Mouse (Mus musculus) heart, embryonic 12.5 days (tissue): ENCODE data around the gene Zbtb48. TPM values are rescaled to one million over a fixed set of nuclear protein-coding genes. Genes with fewer than 3 reads are reported as not detected.

Experiments
- ATAC-seq: fragments of 200-750 bp; cut with Nextera tagmentation; 2 replicates; pipeline ENCODE4 v1.8.0; 2017; ENCODE audit warnings: moderate TSS enrichment, moderate library complexity; ENCODE audit not compliant: insufficient number of reproducible peaks, low FRiP score
- H3K27ac ChIP-seq: fragments of 300-500 bp; sonication (generic); 2 replicates; pipeline ENCODE4 v1.5.1; 2016; ENCODE audit warnings: mild to moderate bottlenecking, moderate library complexity; ENCODE audit not compliant: poor library complexity, severe bottlenecking
- H3K27me3 ChIP-seq: fragments of 300-500 bp; sonication (generic); replicated peaks from 2 replicates; pipeline ENCODE4 v1.6.1; 2016; ENCODE audit warnings: mild to moderate bottlenecking, moderate library complexity
- H3K36me3 ChIP-seq: fragments of 300-500 bp; sonication (generic); 2 replicates; pipeline ENCODE4 v1.6.1; 2016; ENCODE audit warnings: mild to moderate bottlenecking, moderate library complexity
- H3K4me1 ChIP-seq: fragments of 300-500 bp; sonication (generic); replicated peaks from 2 replicates; pipeline ENCODE4 v1.6.1; 2016; ENCODE audit warnings: mild to moderate bottlenecking
- H3K4me2 ChIP-seq: fragments of 300-500 bp; sonication (generic); 2 replicates; pipeline ENCODE4 v1.6.1; 2016; ENCODE audit warnings: mild to moderate bottlenecking, moderate library complexity
- H3K4me3 ChIP-seq: fragments of 300-500 bp; sonication (generic); 2 replicates; pipeline ENCODE4 v1.5.1; 2016; ENCODE audit warnings: mild to moderate bottlenecking
- H3K9ac ChIP-seq: fragments of 300-500 bp; sonication (generic); 2 replicates; pipeline ENCODE4 v1.6.1; 2016; ENCODE audit warnings: mild to moderate bottlenecking, moderate library complexity
- H3K9me3 ChIP-seq: fragments of 300-500 bp; sonication (generic); replicated peaks from 2 replicates; pipeline ENCODE4 v1.6.1; 2016; ENCODE audit warnings: mild to moderate bottlenecking, moderate library complexity
- WGBS: fragments of 180-500 bp; shearing (Covaris S2); methylation state at CpG from one replicate; pipeline ENCODE4 v1.1.7; 2016; 5-methylcytosine and 5-hydroxymethylcytosine counted together
- polyA plus RNA-seq: library from polyadenylated mRNA; unstranded; fragments of >200 nt; fragmentation: Nextera tagmentation; extraction: Ambion mirVana; gene quantifications from 2 replicates; pipeline ENCODE4 v1.2.1, GENCODE M21; 2016

Gene Zbtb48
- polyA plus RNA-seq, result 13.9 and 15.1 TPM in 2 replicates

- Histone ChIP-seq H3K27ac (peak within 1 kb of the TSS; percentile 59; the same call in 1 of the 2 replicates), H3K9ac (peak within 1 kb of the TSS; percentile 91), H3K9me3 (no peaks in the 10 kb centered on the region), H3K4me3 (peak within 1 kb of the TSS; percentile 79), H3K4me1 (peaks cover 44% of the 10 kb centered on the region), H3K36me3 (peaks cover 20% of the 10 kb centered on the region), H3K27me3 (peaks cover 16% of the 10 kb centered on the region), H3K4me2 (peak within 1 kb of the TSS; percentile 95)
- ATAC-seq, result peak; percentile 97
- WGBS, result under 1% methylated on average over 35 of the region's 35 CpGs
These were observed at the start of gene Zbtb48 for GRCm38 (mm10) chr4:152027524-152027923. Gene Zbtb48, minus strand, starts transcription at chr4:152027671.

- no peaks in the 10 kb centered on the region for H3K36me3 ChIP-seq
- WGBS, result 85% methylated on average over 9 of the region's 9 CpGs
- H3K4me2 ChIP-seq, result no peak overlapping the region
- ATAC-seq, result no peak
- H3K9ac ChIP-seq, result no peak overlapping the region
- no peak overlapping the region for H3K4me3 ChIP-seq
- H3K27me3 ChIP-seq, result no peaks in the 10 kb centered on the region
- H3K9me3 ChIP-seq, result no peaks in the 10 kb centered on the region
- peaks cover 14% of the 10 kb centered on the region for H3K4me1 ChIP-seq
- no peak overlapping the region for H3K27ac ChIP-seq
These were observed 49.7 kb upstream of the Zbtb48 start for GRCm38 (mm10) chr4:152077191-152077590.

- no peak for ATAC-seq
- Histone ChIP-seq H3K9ac (no peak overlapping the region), H3K27ac (no peak overlapping the region), H3K36me3 (no peaks in the 10 kb centered on the region), H3K4me1 (peaks cover 20% of the 10 kb centered on the region), H3K27me3 (no peaks in the 10 kb centered on the region), H3K4me3 (no peak overlapping the region), H3K4me2 (no peak overlapping the region), H3K9me3 (no peaks in the 10 kb centered on the region)
- WGBS, result 78% methylated on average over 9 of the region's 9 CpGs
These were observed 47.1 kb upstream of the Zbtb48 start for GRCm38 (mm10) chr4:152074548-152074947.

- H3K27me3 ChIP-seq, result no peaks in the 10 kb centered on the region
- no peaks in the 10 kb centered on the region for H3K36me3 ChIP-seq
- no peak overlapping the region for H3K9ac ChIP-seq
- no peak for ATAC-seq
- H3K9me3 ChIP-seq, result no peaks in the 10 kb centered on the region
- no peak overlapping the region for H3K4me3 ChIP-seq
- 84% methylated on average over 6 of the region's 6 CpGs for WGBS
- H3K4me2 ChIP-seq, result no peak overlapping the region
- no peak overlapping the region for H3K27ac ChIP-seq
- H3K4me1 ChIP-seq, result peaks cover 20% of the 10 kb centered on the region
These were observed 46.2 kb upstream of the Zbtb48 start for GRCm38 (mm10) chr4:152073715-152074114.

DNA sequence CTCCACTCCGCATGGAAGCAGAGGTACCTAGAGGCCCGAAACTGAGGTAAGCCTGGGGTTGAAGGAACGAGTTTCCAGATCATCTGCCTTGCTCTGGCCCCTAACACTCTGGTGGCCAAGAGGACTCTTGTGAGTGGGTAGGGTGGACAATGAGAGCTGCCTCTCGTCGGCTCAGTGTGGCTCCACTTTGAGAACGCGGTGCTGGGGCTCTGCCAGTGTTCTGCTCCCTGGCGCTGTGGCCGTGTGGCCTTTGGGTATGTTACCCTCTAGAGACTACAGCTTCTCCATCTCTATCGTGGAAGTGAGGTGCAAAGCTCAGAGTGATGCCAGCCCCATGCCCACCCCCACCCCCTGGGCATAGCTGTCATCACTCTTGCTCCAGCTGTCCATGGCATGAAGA, 45.2 kb upstream of the Zbtb48 start:
- H3K4me3 ChIP-seq, result no peak overlapping the region
- H3K27ac ChIP-seq, result no peak overlapping the region
- H3K27me3 ChIP-seq, result 0 out of 2 replicates have a peak, but pooled peaks cover under 1% of the 10 kb centered on the region
- H3K4me1 ChIP-seq, result peaks cover 20% of the 10 kb centered on the region
- no peak for ATAC-seq
- no peaks in the 10 kb centered on the region for H3K9me3 ChIP-seq
- 0 out of 2 replicates have a peak overlapping the region, but pooled peaks have one; percentile 15 for H3K9ac ChIP-seq
- no peak overlapping the region for H3K4me2 ChIP-seq
- H3K36me3 ChIP-seq, result no peaks in the 10 kb centered on the region
- 67% methylated on average over 10 of the region's 10 CpGs for WGBS

DNA sequence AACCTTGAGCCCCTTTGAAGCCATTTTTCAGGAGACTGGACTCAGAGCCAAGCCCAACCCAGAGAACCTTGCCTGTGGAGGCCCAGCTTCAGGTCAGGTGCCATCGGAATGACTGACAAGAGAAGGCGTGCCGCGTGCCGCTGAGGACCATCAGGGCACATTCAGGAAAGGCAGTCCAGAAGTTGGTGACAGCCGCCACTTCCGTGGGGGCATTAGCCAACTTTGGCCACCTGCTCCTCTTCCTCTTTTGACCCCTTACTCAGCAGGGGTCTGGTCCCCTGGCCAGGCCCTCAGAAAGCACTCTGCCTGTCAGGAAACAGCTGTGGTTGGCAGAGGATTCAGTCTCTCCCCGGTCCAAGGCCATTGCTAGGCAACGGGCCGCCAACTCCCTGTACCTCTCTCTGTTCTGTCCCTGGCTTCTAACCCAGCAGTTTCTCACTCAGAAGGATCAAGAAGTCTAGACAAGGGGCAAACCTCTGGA, 44.7 kb upstream of the Zbtb48 start, which contains the start of gene Plekhg5:
TSS of gene Plekhg5 (plus strand) at position 378 of the 481 bp plus-strand sequence.
- peaks cover 20% of the 10 kb centered on the region for H3K4me1 ChIP-seq
- no peaks in the 10 kb centered on the region for H3K36me3 ChIP-seq
- H3K27me3 ChIP-seq, result 0 out of 2 replicates have a peak, but pooled peaks cover 5% of the 10 kb centered on the region
- 56% methylated on average over 10 of the region's 10 CpGs for WGBS
- no peaks in the 10 kb centered on the region for H3K9me3 ChIP-seq
- H3K4me3 ChIP-seq, result no peak within 1 kb of the TSS
- H3K4me2 ChIP-seq, result no peak within 1 kb of the TSS
- 0 out of 2 replicates have a peak within 1 kb of the TSS, but pooled peaks have one; percentile 15 for H3K9ac ChIP-seq
- no peak for ATAC-seq
- no peak within 1 kb of the TSS for H3K27ac ChIP-seq

DNA sequence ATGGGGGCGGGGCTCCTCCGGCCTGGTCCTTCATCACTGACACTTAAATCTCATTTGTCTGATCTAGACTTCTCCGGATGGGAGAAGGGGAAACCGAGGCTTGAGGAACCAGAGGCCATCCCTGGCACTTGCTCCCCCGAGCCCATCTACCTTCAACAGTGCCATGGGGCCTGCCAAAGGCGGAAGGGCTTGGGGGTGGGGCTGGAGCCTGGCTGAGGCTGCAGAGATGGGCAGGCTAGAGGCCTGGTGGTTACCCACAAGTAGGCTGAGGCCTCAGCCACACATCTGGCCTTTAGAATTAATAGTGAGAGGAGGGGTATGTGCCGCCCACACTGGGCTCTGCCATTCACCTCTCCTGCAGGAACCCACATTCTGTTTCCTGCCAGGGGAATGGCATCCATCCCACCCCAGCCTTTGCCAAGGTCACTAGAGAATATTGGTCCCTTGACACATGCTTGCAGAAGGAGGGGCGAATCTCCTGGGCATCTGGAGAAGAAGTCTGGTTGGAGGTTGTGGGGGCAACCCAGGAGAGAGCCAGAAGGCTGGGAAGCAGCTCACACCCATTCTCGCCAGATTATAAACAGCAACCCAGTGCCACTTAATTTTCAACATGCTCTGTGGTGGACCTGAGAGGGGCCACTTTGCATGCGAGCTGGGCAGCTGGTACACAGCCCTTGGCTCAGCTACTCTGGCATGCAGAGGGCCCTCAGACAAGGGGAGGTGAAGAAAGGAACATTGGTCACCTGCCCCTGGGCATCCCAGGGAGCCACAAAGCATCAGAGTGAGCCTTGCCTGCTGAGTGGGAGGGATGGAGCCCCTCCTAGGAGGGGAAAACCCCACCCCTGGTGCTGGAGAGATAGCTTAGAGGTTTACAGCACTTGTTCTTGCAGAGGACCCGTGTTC, 43.3 kb upstream of the Zbtb48 start:
- Histone ChIP-seq H3K4me2 (no peak overlapping the region), H3K27me3 (0 out of 2 replicates have a peak, but pooled peaks cover 5% of the 10 kb centered on the region), H3K9me3 (no peaks in the 10 kb centered on the region), H3K4me3 (no peak overlapping the region), H3K4me1 (peaks cover 15% of the 10 kb centered on the region), H3K9ac (no peak overlapping the region), H3K36me3 (no peaks in the 10 kb centered on the region), H3K27ac (no peak overlapping the region)
- WGBS, result 70% methylated on average over 11 of the region's 11 CpGs
- ATAC-seq, result no peak

- ATAC-seq, result no peak
- Histone ChIP-seq H3K4me3 (no peak overlapping the region), H3K9ac (no peak overlapping the region), H3K27me3 (0 out of 2 replicates have a peak, but pooled peaks cover 5% of the 10 kb centered on the region), H3K4me1 (peaks cover 13% of the 10 kb centered on the region), H3K27ac (no peak overlapping the region), H3K9me3 (no peaks in the 10 kb centered on the region), H3K36me3 (peaks cover under 1% of the 10 kb centered on the region; the same call in 1 of the 2 replicates), H3K4me2 (no peak overlapping the region)
- 77% methylated on average over 3 of the region's 3 CpGs for WGBS
These were observed 41.8 kb upstream of the Zbtb48 start for GRCm38 (mm10) chr4:152069245-152069644.

DNA sequence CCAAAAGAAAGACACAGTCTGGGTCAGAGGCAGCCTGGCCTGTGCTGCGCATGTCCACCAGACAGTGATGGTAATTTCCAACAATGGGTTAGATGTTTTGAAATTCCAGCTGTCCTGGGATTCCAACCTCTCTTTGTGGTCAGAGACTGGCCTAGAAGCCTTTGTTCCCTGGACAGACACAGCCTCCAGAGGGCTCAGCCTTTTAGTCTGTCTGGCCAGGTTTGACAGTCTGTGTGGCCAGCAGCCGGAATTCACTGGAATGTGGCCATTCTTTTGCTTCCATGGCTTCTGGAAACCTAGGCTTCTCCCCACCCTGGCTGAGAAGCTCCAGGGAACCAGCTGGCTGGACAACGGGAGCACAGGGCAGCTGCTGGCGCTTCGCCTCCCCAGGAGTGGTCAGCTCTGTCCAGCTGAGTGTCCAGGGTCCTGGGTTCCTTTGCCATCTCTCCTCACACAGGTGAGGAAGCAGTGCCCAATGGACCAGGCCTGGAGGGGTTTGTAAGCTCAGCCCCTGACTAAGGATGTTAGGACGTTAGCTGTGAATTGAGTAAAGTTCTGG, 40.8 kb upstream of the Zbtb48 start:
- Histone ChIP-seq H3K4me2 (no peak overlapping the region), H3K4me3 (no peak overlapping the region), H3K36me3 (peaks cover 3% of the 10 kb centered on the region; the same call in 1 of the 2 replicates), H3K27ac (no peak overlapping the region), H3K27me3 (0 out of 2 replicates have a peak, but pooled peaks cover 5% of the 10 kb centered on the region), H3K4me1 (peaks cover 13% of the 10 kb centered on the region), H3K9ac (no peak overlapping the region), H3K9me3 (no peaks in the 10 kb centered on the region)
- WGBS, result 81% methylated on average over 6 of the region's 6 CpGs
- ATAC-seq, result no peak

DNA sequence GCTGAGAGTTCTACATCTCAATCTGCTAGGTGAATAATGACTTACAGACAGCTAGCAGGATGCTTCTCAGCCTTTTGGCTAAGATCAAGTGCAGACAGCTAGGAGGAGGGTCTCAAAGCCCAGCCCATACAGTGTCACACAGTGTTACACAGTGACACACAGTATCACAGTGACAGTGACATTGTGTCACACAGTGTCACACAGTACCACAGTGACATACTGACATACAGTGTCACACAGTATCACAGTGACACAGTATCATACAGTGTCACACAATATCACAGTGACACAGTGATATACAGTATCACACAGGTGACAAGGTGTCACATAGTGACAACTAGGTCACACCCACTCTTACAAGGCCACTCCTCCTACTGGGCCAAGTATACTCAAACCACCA, 39.8 kb upstream of the Zbtb48 start:
- peaks cover 6% of the 10 kb centered on the region for H3K4me1 ChIP-seq

More for the DNA sequence above, 39.8 kb upstream of the Zbtb48 start:
- H3K27me3 ChIP-seq, result 0 out of 2 replicates have a peak, but pooled peaks cover 5% of the 10 kb centered on the region
- H3K4me2 ChIP-seq, result no peak overlapping the region
- H3K4me3 ChIP-seq, result no peak overlapping the region
- H3K36me3 ChIP-seq, result peaks cover 8% of the 10 kb centered on the region
- no peaks in the 10 kb centered on the region for H3K9me3 ChIP-seq
- no peak overlapping the region for H3K9ac ChIP-seq
- peak; percentile 22; the same call in 1 of the 2 replicates for ATAC-seq
- H3K27ac ChIP-seq, result no peak overlapping the region
